Mouse (Mus musculus): ENCODE results near the gene Bcl2l14. TPM values are rescaled to one million over a fixed set of nuclear protein-coding genes. Genes with fewer than 3 reads are reported as not detected.

Gene Bcl2l14
- polyA plus RNA-seq, 1 experiment from 2014 or later = 0.57 TPM

- H3K9me3 ChIP-seq (ENCODE audit: control insufficient read depth, low read length) = no peaks in the 10 kb centered on the region
- H3K27ac ChIP-seq (replicated peaks; ENCODE audit: low read depth, low read length) = no peak overlapping the region
- H3K4me1 ChIP-seq (ENCODE audit: control insufficient read depth, insufficient read depth, low read length) = no peaks in the 10 kb centered on the region
- no peak overlapping the region for H3K9ac ChIP-seq (ENCODE audit: low read length)
- no peak for DNase-seq (ENCODE audit: low spot score)
- no peak for ATAC-seq (ENCODE audit: insufficient number of reproducible peaks, low FRiP score, low TSS enrichment, low read depth)
- no peaks in the 10 kb centered on the region for H3K27me3 ChIP-seq (ENCODE audit: control insufficient read depth, insufficient read depth, low read length)
- no peaks in the 10 kb centered on the region for H3K36me3 ChIP-seq (ENCODE audit: control insufficient read depth, insufficient read depth, low read length)
- H3K4me2 ChIP-seq (ENCODE audit: low read depth, severe bottlenecking) = no peak overlapping the region
- H3K4me3 ChIP-seq (ENCODE audit: low read depth, low read length) = no peak overlapping the region
- WGBS = 81% methylated on average over 24 of the region's 24 CpGs
Measured at GRCm38 (mm10) chr6:134388424-134389110, 7.6 kb upstream of the Bcl2l14 start.

- H3K9ac ChIP-seq (ENCODE audit: low read length) = no peak overlapping the region
- no peak overlapping the region for H3K27ac ChIP-seq (replicated peaks; ENCODE audit: low read depth, low read length)
- H3K4me2 ChIP-seq (ENCODE audit: low read depth, severe bottlenecking) = no peak overlapping the region
- H3K4me1 ChIP-seq (ENCODE audit: control insufficient read depth, insufficient read depth, low read length) = no peaks in the 10 kb centered on the region
- no peaks in the 10 kb centered on the region for H3K36me3 ChIP-seq (ENCODE audit: control insufficient read depth, insufficient read depth, low read length)
- H3K9me3 ChIP-seq (ENCODE audit: control insufficient read depth, low read length) = no peaks in the 10 kb centered on the region
- 22% methylated on average over 11 of the region's 11 CpGs for WGBS
- ATAC-seq (ENCODE audit: insufficient number of reproducible peaks, low FRiP score, low TSS enrichment, low read depth) = no peak
- no peaks in the 10 kb centered on the region for H3K27me3 ChIP-seq (ENCODE audit: control insufficient read depth, insufficient read depth, low read length)
- H3K4me3 ChIP-seq (ENCODE audit: low read depth, low read length) = no peak overlapping the region
- peak; percentile 93 for DNase-seq (ENCODE audit: low spot score)
Measured at GRCm38 (mm10) chr6:134389248-134389891, 6.7 kb upstream of the Bcl2l14 start.

GRCm38 (mm10) chr6:134389917-134390316 is 6.2 kb upstream of the Bcl2l14 start:
- Histone ChIP-seq H3K4me1 (ENCODE audit: control insufficient read depth, insufficient read depth, low read length) (no peaks in the 10 kb centered on the region), H3K4me2 (ENCODE audit: low read depth, severe bottlenecking) (no peak overlapping the region), H3K9ac (ENCODE audit: low read length) (no peak overlapping the region), H3K27me3 (ENCODE audit: control insufficient read depth, insufficient read depth, low read length) (no peaks in the 10 kb centered on the region), H3K36me3 (ENCODE audit: control insufficient read depth, insufficient read depth, low read length) (no peaks in the 10 kb centered on the region), H3K4me3 (ENCODE audit: low read depth, low read length) (no peak overlapping the region), H3K9me3 (ENCODE audit: control insufficient read depth, low read length) (no peaks in the 10 kb centered on the region), H3K27ac (replicated peaks; ENCODE audit: low read depth, low read length) (no peak overlapping the region)
- 69% methylated on average over 8 of the region's 8 CpGs for WGBS
- ATAC-seq (ENCODE audit: insufficient number of reproducible peaks, low FRiP score, low TSS enrichment, low read depth) (no peak), DNase-seq (ENCODE audit: low spot score) (no peak)

- no peaks in the 10 kb centered on the region for H3K27me3 ChIP-seq (ENCODE audit: control insufficient read depth, insufficient read depth, low read length)
- no peaks in the 10 kb centered on the region for H3K9me3 ChIP-seq (ENCODE audit: control insufficient read depth, low read length)
- WGBS = 82% methylated on average over 2 of the region's 2 CpGs
- H3K36me3 ChIP-seq (ENCODE audit: control insufficient read depth, insufficient read depth, low read length) = no peaks in the 10 kb centered on the region
- no peak overlapping the region for H3K27ac ChIP-seq (replicated peaks; ENCODE audit: low read depth, low read length)
- ATAC-seq (ENCODE audit: insufficient number of reproducible peaks, low FRiP score, low TSS enrichment, low read depth) (no peak), DNase-seq (ENCODE audit: low spot score) (no peak)
- no peak overlapping the region for H3K4me3 ChIP-seq (ENCODE audit: low read depth, low read length)
- no peaks in the 10 kb centered on the region for H3K4me1 ChIP-seq (ENCODE audit: control insufficient read depth, insufficient read depth, low read length)
- H3K9ac ChIP-seq (ENCODE audit: low read length) = no peak overlapping the region
- H3K4me2 ChIP-seq (ENCODE audit: low read depth, severe bottlenecking) = no peak overlapping the region
Measured at GRCm38 (mm10) chr6:134390837-134391236, 5.3 kb upstream of the Bcl2l14 start.

GRCm38 (mm10) chr6:134402914-134403683 is 7.0 kb downstream of the Bcl2l14 start:
- 0 out of 2 replicates have a peak, but pooled peaks have one; percentile 26 for ATAC-seq (ENCODE audit: insufficient number of reproducible peaks, low FRiP score, low TSS enrichment, low read depth)
- H3K4me2 ChIP-seq (ENCODE audit: low read depth, severe bottlenecking) = no peak overlapping the region
- no peak overlapping the region for H3K4me3 ChIP-seq (ENCODE audit: low read depth, low read length)
- no peak overlapping the region for H3K27ac ChIP-seq (replicated peaks; ENCODE audit: low read depth, low read length)
- peak; percentile 86 for DNase-seq (ENCODE audit: low spot score)
- H3K9ac ChIP-seq (ENCODE audit: low read length) = no peak overlapping the region
- no peaks in the 10 kb centered on the region for H3K4me1 ChIP-seq (ENCODE audit: control insufficient read depth, insufficient read depth, low read length)
- no peaks in the 10 kb centered on the region for H3K27me3 ChIP-seq (ENCODE audit: control insufficient read depth, insufficient read depth, low read length)
- H3K36me3 ChIP-seq (ENCODE audit: control insufficient read depth, insufficient read depth, low read length) = no peaks in the 10 kb centered on the region
- WGBS = 38% methylated on average over 16 of the region's 16 CpGs
- no peaks in the 10 kb centered on the region; the same call in 1 of the 2 replicates for H3K9me3 ChIP-seq (ENCODE audit: control insufficient read depth, low read length)

GRCm38 (mm10) chr6:134403684-134404070 is 7.6 kb downstream of the Bcl2l14 start:
- Histone ChIP-seq H3K9ac (ENCODE audit: low read length) (no peak overlapping the region), H3K9me3 (ENCODE audit: control insufficient read depth, low read length) (no peaks in the 10 kb centered on the region; the same call in 1 of the 2 replicates), H3K4me2 (ENCODE audit: low read depth, severe bottlenecking) (no peak overlapping the region), H3K4me3 (ENCODE audit: low read depth, low read length) (no peak overlapping the region), H3K27me3 (ENCODE audit: control insufficient read depth, insufficient read depth, low read length) (no peaks in the 10 kb centered on the region), H3K36me3 (ENCODE audit: control insufficient read depth, insufficient read depth, low read length) (no peaks in the 10 kb centered on the region), H3K4me1 (ENCODE audit: control insufficient read depth, insufficient read depth, low read length) (no peaks in the 10 kb centered on the region), H3K27ac (replicated peaks; ENCODE audit: low read depth, low read length) (no peak overlapping the region)
- ATAC-seq (ENCODE audit: insufficient number of reproducible peaks, low FRiP score, low TSS enrichment, low read depth) (no peak), DNase-seq (ENCODE audit: low spot score) (no peak)
- WGBS = 86% methylated on average over 9 of the region's 9 CpGs

- no peak overlapping the region for H3K27ac ChIP-seq (replicated peaks; ENCODE audit: low read depth, low read length)
- 49% methylated on average over 5 of the region's 5 CpGs for WGBS
- ATAC-seq (ENCODE audit: insufficient number of reproducible peaks, low FRiP score, low TSS enrichment, low read depth) = no peak
Measured at GRCm38 (mm10) chr6:134407226-134407625, 11.1 kb downstream of the Bcl2l14 start.

GRCm38 (mm10) chr6:134413706-134414531 is 17.8 kb downstream of the Bcl2l14 start:
- no peaks in the 10 kb centered on the region for H3K27me3 ChIP-seq (ENCODE audit: control insufficient read depth, insufficient read depth, low read length)
- 61% methylated on average over 18 of the region's 18 CpGs for WGBS
- no peak for ATAC-seq (ENCODE audit: insufficient number of reproducible peaks, low FRiP score, low TSS enrichment, low read depth)
- DNase-seq (ENCODE audit: low spot score) = no peak
- H3K9ac ChIP-seq (ENCODE audit: low read length) = no peak overlapping the region
- H3K36me3 ChIP-seq (ENCODE audit: control insufficient read depth, insufficient read depth, low read length) = no peaks in the 10 kb centered on the region
- no peak overlapping the region for H3K4me3 ChIP-seq (ENCODE audit: low read depth, low read length)
- no peaks in the 10 kb centered on the region for H3K4me1 ChIP-seq (ENCODE audit: control insufficient read depth, insufficient read depth, low read length)
- H3K9me3 ChIP-seq (ENCODE audit: control insufficient read depth, low read length) = no peaks in the 10 kb centered on the region
- H3K4me2 ChIP-seq (ENCODE audit: low read depth, severe bottlenecking) = no peak overlapping the region
- no peak overlapping the region for H3K27ac ChIP-seq (replicated peaks; ENCODE audit: low read depth, low read length)

More at GRCm38 (mm10) chr6:134407226-134407625, 11.1 kb downstream of the Bcl2l14 start:
- H3K4me1 ChIP-seq (ENCODE audit: control insufficient read depth, insufficient read depth, low read length) = no peaks in the 10 kb centered on the region
- H3K9ac ChIP-seq (ENCODE audit: low read length) = no peak overlapping the region
- no peak overlapping the region for H3K4me2 ChIP-seq (ENCODE audit: low read depth, severe bottlenecking)
- H3K27me3 ChIP-seq (ENCODE audit: control insufficient read depth, insufficient read depth, low read length) = no peaks in the 10 kb centered on the region
- no peak for DNase-seq (ENCODE audit: low spot score)
- no peaks in the 10 kb centered on the region for H3K36me3 ChIP-seq (ENCODE audit: control insufficient read depth, insufficient read depth, low read length)
- H3K4me3 ChIP-seq (ENCODE audit: low read depth, low read length) = no peak overlapping the region
- no peaks in the 10 kb centered on the region for H3K9me3 ChIP-seq (ENCODE audit: control insufficient read depth, low read length)
